Mouse (Mus musculus) thymus, adult 2 months (tissue): ENCODE measurements at regions not wholly inside any gene's neighbourhood (a gene's known extent, or its start where the extent isn't known, plus 50 kb on each side); places are given as distances from the start of the nearest gene placed in this dataset.

Source experiments
- CTCF ChIP-seq: fragments of 200-500 bp; IDR thresholded peaks from 2 replicates; pipeline ENCODE4 v1.5.1; 2012; ENCODE audit warnings: mild to moderate bottlenecking, control low read depth, low read length, moderate library complexity, borderline replicate concordance; ENCODE audit not compliant: control insufficient read depth, poor library complexity, insufficient read depth; ENCODE audit errors: extremely low read depth
- POLR2A ChIP-seq: fragments of 200-500 bp; IDR thresholded peaks from 2 replicates; pipeline ENCODE4 v1.6.1; 2012; ENCODE audit warnings: mild to moderate bottlenecking, low read length, control low read depth, moderate library complexity; ENCODE audit not compliant: control insufficient read depth, poor library complexity, insufficient read depth; ENCODE audit errors: extremely low read depth

- TF ChIP-seq CTCF (no peak), POLR2A (no peak)
Measured at GRCm38 (mm10) chr3:54054376-54054775, 101.5 kb upstream of the Trpc4 start.
